Mouse (Mus musculus) spleen, postnatal 36 days (tissue): Measurements from ENCODE around the gene Cwc15.
"Not testable (repeated sequence)": the region's sequence is repeated elsewhere in the genome, so short reads cannot be mapped to it uniquely, and the experiment has no call there.

Experiments
- DNase-seq, 2 experiments: peaks; one replicate each; pipeline ENCODE4 v3.0.0; 2022; ENCODE audit warnings: low spot score in 2 of 2, mixed read lengths in 1 of 2

Gene Cwc15

DNA sequence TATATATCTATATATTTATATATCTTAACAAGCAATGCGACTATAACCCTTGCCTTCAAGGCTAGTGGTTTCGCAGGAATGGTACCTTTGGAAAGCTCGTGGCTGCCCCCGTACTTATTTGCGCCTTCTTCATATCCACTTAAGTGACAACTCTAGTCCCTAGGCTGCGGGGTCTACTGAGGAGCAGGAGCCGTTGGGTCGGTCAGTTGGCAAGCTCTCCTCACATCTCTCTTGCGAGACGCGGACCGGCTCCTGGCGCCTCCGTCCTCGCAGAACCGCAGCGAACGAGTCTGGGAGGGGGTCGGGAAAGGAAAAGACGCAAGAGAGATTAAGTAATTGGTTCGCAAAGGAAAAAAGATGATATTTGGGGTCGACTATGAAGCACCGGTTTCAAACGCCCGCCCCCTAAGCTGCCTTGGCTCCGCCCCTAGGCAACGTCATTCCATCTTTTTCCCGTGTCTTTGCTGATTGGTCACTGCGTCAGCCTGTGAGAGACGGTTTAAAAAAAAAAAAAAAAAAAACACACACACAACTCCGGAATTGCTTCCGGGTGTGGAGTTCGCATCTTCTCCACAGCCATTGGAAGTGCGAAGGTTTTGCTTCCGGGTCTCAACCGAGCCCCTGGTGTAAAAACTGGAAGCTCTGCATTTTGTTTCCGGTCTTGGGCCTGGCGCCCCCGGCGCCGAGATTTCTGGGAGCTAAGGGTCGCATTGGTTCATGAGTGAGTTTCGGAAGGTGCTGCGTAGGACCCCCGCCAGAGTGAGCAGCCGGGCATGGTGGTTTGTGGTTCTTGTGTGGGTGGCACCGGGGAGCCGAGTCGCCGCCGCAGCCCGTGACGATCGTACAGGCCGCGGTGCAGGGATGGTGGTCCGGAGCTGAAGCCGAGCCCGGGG lies at the start of gene Cwc15, which contains the start of gene Kdm4d:
TSS of gene Cwc15 (plus strand) at position 595 of the 893 bp plus-strand sequence.
TSS of gene Kdm4d (minus strand) at position 460 of the 893 bp plus-strand sequence.
- DNase-seq: peak; percentile 93 to 97

DNA sequence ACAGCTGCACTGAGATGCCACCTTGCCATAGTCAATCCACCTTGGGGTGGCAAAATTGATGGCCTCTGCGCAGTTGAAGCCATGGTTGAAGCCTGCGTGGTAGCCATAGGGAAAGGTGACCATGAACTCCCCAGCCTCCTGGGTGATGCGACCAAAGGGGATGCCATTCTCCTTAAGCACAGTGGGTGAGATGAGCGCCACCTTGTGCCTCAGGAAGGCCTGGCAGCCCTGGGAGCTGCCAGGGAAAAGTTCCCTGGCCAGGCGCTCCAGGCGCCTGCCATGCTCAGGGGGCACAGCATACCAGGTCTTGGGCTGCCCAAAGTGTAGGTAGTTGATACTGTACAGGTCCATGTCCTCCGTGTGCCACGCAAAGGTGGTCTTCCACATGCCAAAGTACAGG lies 49.3 kb upstream of the Cwc15 start:
- DNase-seq: not testable (repeated sequence)

DNA sequence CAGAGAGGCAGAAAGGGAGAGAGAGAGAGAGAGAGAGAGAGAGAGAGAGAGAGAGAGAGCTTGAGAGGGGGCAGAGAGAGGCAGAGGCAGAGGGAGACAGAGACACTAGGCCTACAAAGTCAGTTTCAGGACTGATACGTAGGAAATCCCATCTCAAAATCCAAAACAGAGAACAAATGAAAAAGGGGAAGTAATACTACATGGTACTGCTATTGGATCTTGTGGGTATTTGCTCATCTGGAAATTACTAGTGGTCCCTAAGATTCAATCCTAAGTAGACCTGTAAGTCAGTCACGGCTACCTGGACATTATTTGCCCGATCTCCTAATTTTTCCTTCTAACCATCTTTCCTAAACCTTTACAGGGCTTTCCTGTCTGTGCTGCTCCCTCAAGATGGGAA lies 44.1 kb upstream of the Cwc15 start:
- DNase-seq: no peak

DNA sequence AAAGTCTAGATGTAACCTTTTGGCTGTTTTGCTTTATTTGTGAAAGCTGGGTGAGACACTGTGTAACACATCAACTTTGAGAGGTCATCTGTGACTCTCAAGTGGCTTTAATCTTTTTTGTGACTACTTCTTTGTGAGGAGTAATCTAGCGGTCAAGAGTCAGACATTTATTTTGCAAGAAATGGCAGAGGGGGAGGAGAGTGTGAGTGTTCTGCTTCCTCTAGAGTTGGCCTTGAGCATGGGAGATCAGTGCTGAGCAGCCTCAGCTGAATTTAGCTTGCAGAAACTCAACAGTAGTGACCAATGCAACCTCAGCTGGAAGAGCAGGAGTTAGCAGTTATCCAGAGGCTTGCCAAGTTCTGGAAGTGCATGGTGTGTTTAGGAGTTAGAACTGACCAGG lies 37.9 kb upstream of the Cwc15 start:
- not testable (repeated sequence) for DNase-seq

DNA sequence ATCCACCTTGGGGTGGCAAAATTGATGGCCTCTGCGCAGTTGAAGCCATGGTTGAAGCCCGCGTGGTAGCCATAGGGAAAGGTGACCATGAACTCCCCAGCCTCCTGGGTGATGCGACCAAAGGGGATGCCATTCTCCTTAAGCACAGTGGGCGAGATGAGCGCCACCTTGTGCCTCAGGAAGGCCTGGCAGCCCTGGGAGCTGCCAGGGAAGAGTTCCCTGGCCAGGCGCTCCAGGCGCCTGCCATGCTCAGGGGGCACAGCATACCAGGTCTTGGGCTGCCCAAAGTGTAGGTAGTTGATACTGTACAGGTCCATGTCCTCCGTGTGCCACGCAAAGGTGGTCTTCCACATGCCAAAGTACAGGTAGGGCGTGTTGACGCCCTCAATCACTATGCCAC lies 36.7 kb upstream of the Cwc15 start:
- not testable (repeated sequence) for DNase-seq

DNA sequence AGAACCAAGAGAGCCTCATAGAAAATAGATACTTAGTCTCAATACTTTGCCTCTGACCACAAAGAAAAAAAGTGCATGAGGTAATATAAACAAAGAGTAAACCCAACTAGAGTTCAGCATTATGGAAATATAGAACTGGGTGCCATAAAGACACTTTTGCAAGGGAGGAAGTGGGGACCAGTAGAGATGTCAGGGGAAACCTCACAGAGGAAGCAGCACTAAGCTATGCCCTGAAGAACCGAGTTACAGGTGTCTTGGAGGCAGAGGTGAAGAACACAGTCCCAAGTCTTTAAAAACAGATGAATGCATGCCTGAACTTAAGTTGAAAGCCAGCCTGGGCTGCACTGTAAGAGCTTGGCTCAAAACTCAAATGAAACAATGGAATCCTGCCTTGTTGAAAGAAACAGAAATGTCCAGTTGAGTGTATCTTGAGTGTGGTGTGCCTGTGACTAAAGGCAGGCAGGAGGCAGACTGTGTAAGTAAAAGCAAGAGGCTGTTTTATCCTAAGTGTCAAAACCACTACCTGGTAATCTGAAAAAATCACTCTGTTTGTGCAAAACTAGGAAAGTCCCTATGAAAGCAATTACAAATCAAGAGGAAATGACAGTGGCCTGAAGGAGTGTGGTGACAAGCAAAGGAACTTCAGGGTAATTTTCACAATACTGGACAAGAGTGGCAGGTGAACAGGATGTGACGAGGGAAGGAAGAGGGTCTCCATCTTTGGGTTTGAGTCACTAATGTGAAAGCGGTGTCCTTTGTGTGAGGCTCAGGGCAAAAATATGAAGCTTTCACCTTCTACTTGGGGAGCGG lies 1.3 kb upstream of the Cwc15 start:
- peak; percentile 15 to 23 for DNase-seq

DNA sequence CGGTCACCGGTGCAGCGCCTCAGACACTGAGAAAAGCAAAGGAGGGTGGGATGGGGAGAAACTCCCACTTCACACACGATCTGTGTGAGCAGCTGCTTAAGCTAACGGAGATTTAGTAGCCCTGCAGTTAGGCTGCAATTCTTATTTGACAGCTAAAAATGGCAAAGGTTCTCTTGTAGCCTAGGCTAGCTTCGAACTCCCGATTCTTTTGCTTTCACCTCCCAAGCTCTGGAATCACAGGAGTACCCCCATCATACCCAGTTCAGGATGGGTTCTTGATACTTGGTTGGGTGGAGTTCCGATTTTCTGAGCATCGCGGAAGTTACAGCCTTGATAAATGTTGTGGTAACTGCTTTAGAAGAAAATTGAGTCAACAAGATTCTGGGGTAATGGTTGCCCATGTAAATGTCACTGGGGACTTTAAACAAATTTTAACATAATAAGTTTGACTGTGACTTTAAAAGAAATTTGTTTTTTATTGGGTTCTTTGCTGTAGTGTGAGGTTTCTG lies 553 bp downstream of the Cwc15 start:
- DNase-seq: peak in 1 of 2 experiments; percentile 4

DNA sequence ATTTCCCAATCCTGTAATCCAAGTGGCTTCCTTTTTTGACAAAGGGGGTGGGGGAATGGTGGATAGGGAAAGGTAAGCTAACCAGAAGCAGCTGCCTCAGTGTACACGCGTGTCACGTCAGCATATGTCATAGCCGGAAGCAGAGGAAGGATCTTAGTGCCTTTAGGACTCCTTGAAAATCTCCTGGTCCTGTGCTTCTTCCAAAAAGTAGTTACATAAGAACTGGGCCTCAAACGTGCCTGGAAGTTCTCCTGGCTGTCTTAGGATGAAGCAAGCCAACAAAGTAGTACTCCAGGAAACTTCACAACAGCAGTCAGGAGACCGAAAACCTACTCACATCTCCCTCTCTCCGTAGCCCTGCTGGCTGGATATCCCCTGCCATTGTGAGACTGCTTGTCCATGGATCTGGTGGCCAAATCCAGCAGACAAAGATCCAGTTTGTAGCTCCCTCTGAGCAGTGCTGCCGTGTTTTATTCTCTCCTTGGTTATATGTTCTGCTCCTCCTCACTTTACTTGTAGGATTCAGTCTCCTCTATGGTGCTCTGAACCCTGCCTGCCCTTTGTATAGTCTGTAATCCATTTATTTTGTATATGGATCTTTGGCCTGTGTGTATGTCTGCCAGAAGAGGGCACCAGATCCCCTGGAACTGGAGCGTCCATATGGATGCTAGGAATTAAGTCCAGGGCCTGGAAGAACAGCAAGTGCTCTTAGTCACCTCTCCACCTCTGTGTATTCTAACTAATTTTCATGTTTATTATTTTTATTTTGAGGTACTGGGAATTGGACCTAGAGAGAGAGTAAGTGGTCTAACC lies 12.4 kb downstream of the Cwc15 start:
- no peak for DNase-seq

DNA sequence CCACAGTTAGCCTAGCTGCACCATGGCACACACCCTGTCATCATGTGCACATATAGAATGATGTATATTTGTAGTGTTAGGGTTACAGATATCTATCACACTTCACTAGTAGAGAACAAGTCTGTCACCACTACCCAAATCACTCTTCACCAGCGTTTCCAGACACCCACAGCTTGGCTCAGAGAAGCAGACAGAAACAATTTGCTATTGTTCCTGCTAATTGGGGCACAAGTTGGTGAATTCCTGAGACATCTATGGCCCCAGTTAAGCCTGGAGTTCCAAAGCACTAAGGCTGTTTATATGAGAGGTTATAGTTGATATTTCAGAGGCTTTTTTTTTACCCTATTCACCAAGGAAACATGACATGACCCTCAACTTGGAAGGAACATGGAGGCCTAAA lies 16.9 kb downstream of the Cwc15 start:
- no peak for DNase-seq

DNA sequence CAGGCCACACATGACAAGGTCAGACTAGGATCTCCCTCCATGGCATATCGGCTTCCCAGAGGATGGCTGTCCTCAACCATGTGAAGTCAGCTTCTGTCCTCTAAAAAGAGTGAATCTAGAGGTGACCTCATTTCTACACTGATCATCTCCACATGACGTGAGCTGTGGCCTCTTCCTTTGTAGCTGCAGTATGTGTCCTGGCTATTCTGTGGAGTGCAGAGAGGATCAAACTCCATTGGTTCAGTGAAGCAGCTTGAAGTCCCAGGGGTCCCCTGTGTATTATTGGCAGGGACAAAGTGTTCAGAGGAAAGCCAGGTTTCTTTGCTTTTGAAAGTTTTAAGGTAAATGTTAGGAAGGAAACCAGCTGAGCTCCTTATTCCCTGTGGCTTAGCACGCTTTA lies 17.7 kb downstream of the Cwc15 start:
- no peak for DNase-seq

DNA sequence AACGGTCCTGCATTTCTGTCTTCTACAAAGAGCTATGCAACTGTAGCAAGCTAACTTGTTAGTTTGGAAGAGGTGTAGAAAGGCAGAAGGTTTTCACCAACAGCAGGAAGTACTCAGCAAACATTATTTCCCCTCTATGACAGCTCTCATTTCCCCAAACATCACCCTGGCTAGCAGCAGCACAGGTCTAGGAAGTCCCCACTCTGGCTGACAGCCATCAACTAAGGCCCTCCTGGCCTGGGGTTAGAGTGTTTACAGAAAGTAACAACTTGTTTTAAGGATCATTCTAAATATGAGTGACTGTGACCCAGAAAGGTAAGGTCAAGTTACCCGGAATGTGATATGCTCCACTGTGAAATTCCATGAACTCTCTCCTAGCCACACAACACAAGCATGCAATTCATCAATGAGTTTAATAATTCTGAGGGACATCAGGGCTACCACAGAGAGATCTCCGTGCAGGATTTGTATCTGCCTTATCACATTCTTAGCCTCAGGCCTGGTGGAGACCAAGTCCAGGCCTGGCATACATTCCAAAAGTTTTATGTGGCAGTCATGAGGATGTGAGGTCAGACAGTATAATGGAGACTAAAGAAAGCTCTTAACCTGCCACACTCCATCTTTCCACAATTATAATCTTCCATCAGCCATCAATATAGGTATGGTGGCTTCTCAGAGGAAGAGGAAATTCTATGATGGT lies 20.7 kb downstream of the Cwc15 start:
- no peak for DNase-seq

DNA sequence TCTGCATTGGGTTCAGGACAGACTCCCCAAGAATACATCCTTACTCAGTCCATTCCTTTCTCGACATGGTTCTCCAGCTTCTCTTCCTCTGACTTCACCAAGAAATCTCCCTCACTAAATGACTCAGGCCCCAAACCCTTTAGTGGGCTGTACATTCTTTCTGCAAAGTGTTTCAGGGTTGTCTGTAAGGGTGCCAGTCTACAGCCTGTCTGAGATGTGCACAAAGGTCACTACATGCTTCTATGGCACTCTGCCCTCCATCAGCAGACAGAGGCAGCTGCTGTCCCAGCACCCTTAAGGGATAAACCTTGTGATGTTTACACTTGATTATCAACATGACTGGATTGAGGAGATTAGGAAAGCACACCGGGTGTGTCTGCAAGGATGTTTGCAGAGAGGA lies 21.3 kb downstream of the Cwc15 start:
- DNase-seq: no peak

DNA sequence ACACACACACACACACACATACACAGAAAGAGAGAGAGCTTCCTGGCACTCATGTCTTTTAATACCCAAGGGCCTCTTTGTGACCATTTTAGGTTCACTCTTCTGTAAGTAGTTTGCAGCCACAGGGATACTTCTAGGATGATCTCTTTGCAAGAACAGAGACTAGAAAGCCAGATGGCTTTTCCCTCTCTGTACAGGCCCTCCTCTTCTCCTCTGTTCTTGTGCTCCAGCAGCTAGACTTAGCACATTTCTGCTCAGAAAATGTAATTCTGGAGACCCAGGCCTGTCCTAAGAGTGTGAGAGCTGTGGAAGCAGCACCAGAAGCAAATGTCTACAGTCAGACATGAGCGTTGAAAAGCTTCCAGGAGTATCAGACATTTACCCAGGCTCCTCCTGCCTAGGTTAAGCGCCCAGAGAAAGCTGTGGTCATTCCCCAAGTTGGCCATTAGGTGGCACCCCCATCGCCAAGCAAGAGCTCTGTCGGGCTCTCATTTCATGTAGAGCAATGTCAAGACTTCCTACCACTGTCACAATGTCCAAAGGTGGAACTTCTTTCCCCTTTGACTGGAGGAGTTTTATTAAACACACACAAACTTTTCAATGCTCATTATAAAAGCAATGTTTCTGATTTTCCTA lies 23.1 kb downstream of the Cwc15 start:
- peak; percentile 44 to 51 for DNase-seq

DNA sequence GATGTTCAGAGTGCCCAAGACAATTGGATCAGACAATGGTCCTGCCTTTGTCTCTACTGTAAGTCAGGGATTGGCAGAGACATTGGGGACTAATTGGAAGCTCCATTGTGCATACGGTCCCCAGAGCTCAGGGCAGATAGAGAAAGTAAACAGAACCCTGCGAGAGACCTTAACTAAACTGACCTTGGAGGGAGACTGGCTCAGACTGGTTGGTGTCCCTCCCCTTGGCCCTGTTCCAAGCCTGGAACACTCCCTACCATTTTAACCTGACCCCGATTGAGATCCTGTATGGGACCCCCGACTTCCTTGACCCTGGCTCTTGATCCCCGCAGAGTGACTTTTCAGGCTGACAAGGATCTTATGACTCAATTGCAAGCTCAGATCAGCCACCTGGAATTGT lies 29.6 kb downstream of the Cwc15 start:
- DNase-seq: no peak

DNA sequence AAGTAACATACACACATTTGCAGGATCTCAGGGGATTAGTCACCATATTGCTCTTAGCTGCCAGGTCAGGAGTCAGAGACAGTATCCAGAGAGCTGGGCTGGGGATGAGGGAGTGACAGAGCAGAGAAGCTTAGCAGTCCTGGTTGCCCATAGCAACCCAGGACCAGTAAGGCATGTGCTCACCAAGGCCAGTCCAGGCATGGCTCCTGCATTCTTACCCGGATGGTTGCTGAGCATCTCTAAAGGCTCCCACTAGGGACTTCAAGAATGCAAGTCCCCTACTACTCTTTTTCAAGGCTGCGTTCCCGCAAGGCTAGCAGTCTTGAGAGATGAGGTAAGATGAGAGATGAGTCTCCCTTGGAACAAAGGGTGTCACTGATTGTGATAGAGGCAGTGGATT lies 31.9 kb downstream of the Cwc15 start:
- DNase-seq: no peak

DNA sequence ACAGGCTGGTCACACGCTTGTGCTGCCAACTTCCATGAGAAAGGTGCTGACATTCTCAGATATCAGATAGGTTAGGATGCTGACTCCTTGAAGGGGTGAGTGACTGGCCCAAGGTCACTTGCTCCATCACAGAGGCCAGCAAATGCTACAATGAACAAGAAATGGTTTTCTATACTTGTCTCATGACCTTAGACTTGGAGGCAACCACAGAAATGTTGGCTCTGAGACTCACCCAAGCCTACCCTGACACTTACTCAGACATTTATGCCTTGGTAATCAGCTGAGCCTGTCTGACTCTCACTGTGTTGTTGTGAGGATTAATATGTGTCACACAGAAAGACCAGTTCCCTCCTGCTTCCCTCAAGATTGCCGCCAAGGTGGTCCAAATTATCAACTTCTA lies 33.2 kb downstream of the Cwc15 start:
- no peak for DNase-seq

DNA sequence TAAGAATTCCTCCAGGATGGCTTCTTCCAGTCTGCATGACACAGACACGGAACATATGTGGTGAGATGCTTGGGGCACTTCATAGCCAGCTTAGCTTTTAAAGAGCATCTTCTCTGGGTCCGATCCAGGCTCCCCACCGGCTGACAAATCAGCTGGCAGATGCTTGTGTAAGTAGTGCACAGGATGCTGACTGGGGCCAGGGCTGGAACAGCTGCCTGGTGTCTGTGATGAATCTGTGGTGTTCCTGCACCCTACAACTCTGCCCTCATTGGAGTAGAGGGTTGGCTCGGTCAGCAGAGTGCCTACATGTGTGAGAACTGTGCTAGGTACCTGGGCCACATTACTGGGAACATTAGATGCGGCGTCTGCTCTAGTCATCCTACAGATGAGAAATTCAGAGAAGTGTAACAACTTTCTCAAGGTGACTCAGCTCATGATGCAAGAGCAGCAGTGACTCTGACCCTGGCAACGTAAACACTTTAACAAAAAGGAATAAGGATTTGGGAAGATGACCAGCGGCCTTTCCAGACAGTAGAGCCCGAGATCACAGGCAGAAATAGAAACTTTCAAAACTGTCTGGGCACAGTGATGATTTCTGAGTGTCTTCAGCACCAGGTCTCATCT lies 34.5 kb downstream of the Cwc15 start:
- no peak for DNase-seq

DNA sequence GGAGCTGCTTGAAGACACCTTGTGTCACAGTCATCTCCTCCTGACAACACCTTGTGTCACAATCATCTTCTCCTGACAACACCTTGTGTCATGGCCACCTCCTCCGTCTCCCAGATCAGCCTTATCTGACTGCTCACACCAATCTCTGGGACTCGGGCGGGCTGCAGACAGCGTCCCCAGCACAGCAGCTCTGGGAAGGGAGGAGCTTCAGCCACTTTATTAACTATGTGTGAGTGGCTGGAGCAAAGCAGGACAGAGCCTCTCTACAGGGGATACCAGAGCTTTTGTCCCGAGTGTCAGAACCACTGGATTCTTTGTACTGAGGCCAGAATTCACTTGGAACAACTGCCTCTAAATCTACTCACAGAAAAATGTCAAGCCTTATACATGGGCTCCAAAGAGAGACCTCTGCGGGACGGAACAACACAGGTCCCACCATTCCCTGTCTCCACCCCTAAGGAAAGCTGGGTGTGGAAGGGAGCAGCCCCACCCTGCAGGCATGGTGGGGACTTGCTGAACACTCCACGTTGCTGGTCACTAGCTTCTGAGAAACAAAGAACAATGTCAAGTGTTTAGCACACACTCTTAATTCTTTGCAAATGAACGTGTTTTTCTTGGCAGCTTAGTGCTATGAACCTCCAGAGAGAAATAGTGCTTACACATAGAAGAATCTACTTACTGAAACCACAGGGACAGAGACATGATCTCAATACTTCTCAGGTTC lies 43.8 kb downstream of the Cwc15 start:
- DNase-seq: no peak

DNA sequence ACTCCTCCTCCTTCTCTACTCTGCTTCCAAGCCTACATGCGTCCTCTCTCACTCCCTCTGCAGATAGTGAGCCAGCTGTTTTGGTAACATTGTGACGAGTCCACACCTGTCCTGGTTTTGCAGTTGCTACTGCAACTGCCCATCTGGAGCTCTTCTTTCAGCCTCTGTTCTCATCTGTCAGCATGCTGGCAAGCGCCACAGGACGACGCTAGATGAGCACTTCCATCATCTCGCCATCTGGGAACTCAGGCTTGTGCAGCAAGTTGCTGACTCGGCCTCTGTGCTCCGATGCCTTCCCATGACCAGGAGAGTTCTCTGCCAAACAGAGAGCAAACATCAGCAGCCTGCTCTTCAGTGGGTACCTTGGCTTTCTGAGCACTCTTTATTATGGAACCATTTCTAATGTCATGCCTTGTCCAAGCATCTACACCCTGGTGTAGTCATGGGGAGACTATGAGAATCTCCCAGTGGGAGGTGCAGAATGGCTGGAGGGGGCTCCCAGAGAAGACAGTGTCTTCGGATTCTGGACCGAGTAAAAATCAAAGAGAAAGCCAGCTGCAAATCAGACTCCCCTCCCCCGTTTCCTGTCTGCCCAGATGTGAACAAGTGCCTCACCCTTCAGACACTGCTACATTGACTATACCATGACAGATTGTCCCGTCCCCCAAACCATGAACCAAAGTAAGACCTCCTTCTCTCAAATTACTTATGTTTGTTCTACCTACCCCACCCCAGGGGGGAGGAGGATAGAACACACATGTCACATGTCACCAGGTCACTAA lies 47.4 kb downstream of the Cwc15 start:
- no peak for DNase-seq
